Mouse (Mus musculus): ENCODE results near the gene Slc36a1. TPM values are rescaled to one million over a fixed set of nuclear protein-coding genes. Genes with fewer than 3 reads are reported as not detected.

Gene Slc36a1
- total and polyA plus RNA-seq, 2 experiments from 2014 or later: 2.5 to 31.8 TPM

DNA sequence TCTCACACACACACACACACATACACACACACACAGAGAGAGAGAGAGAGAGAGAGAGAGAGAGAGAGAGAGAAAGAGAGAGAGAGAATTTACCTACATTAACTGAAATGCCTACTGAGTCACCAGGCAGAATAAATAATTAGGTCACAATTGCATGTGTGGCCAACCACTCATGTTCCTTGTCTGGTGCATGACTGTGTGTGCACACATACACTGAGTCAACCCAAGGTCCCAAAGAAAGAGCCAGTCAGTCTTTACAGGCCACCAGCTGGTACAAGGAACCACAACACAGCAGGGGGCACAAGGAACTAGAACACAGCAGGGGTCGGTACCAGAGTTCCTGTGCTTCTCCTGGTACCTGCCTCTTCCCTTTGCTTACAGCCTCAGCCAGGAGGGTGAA, 32.7 kb downstream of the Slc36a1 start:
- H3K27me3 ChIP-seq (ENCODE audit: insufficient read depth, low read length): no peaks in the 10 kb centered on the region
- no peak overlapping the region for H3K4me2 ChIP-seq (ENCODE audit: low read depth, low read length, poor library complexity, severe bottlenecking)
- no peak overlapping the region for H3K4me3 ChIP-seq (ENCODE audit: low read depth, low read length)
- no peaks in the 10 kb centered on the region for H3K9me3 ChIP-seq (ENCODE audit: low read length)
- no peak for TF ChIP-seq CTCF (IDR thresholded peaks at IDR 0.05)
- 64% methylated on average over 1 of the region's 1 CpGs for WGBS
- no peaks in the 10 kb centered on the region for H3K4me1 ChIP-seq (ENCODE audit: insufficient read depth, low read length)
- no peak overlapping the region for H3K9ac ChIP-seq (replicated peaks; ENCODE audit: low read length, poor library complexity, severe bottlenecking)
- DNase-seq (ENCODE audit: low spot score) (no peak), ATAC-seq (ENCODE audit: low FRiP score) (no peak)
- H3K36me3 ChIP-seq (ENCODE audit: insufficient read depth, low read length): peaks cover 21% of the 10 kb centered on the region
- no peak overlapping the region for H3K27ac ChIP-seq (ENCODE audit: low read depth, low read length)

DNA sequence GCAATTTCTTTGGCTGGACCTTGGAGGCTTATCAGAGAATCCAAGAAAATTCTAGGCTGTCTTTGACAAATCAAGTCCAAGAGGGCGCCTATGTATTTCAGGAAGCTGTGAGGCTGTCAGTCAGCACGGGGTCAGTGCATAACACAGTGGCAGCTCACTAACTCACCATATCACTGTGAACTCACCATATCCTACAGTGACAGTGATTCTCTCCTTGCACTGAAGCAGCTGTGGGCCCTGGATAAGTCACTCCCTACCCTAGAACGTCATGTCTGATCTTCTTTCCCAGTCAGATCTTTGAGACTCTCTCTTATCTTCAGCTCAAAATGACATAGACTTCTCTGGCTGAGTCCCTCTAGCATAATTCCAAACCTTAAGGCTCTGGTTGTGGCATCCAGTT, 35.3 kb downstream of the Slc36a1 start:
- DNase-seq (ENCODE audit: low spot score): no peak
- no peaks in the 10 kb centered on the region for H3K4me1 ChIP-seq (ENCODE audit: insufficient read depth, low read length)
- H3K9ac ChIP-seq (replicated peaks; ENCODE audit: low read length, poor library complexity, severe bottlenecking): no peak overlapping the region
- H3K36me3 ChIP-seq (ENCODE audit: insufficient read depth, low read length): 0 out of 2 replicates have a peak, but pooled peaks cover 1% of the 10 kb centered on the region
- no peaks in the 10 kb centered on the region for H3K9me3 ChIP-seq (ENCODE audit: low read length)
- no peak for TF ChIP-seq CTCF (IDR thresholded peaks at IDR 0.05)
- H3K27ac ChIP-seq (ENCODE audit: low read depth, low read length): no peak overlapping the region
- no peak for ATAC-seq (ENCODE audit: low FRiP score)
- 69% methylated on average over 3 of the region's 3 CpGs for WGBS
- H3K4me3 ChIP-seq (ENCODE audit: low read depth, low read length): no peak overlapping the region
- no peak overlapping the region for H3K4me2 ChIP-seq (ENCODE audit: low read depth, low read length, poor library complexity, severe bottlenecking)
- H3K27me3 ChIP-seq (ENCODE audit: insufficient read depth, low read length): no peaks in the 10 kb centered on the region

DNA sequence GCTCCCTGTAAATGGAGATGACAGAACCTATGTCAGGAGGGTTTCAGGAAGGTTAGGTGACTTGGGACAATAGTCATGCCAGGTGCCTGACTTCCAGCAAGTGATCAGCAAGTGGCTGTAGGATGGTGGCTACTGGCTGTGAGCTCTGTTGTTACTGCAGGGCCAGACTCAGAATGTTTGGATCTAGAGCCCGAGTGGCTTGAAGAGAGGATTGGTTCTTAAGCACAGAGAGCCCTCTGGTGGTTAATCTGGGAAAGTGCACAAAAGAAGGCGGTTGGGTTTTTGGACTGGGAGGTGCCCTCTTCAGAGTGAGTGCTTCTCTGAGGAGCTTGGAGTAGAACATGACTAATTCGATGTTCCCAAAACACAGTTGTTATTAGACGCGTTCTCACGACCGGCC, 36.4 kb downstream of the Slc36a1 start:
- DNase-seq (ENCODE audit: low spot score) (peak; percentile 68), ATAC-seq (ENCODE audit: low FRiP score) (no peak)
- peak; percentile 77 for TF ChIP-seq CTCF (IDR thresholded peaks at IDR 0.05)
- 62% methylated on average over 7 of the region's 7 CpGs for WGBS
- Histone ChIP-seq H3K4me2 (ENCODE audit: low read depth, low read length, poor library complexity, severe bottlenecking) (no peak overlapping the region), H3K36me3 (ENCODE audit: insufficient read depth, low read length) (no peaks in the 10 kb centered on the region), H3K27me3 (ENCODE audit: insufficient read depth, low read length) (no peaks in the 10 kb centered on the region), H3K9me3 (ENCODE audit: low read length) (no peaks in the 10 kb centered on the region), H3K27ac (ENCODE audit: low read depth, low read length) (no peak overlapping the region), H3K9ac (replicated peaks; ENCODE audit: low read length, poor library complexity, severe bottlenecking) (no peak overlapping the region), H3K4me1 (ENCODE audit: insufficient read depth, low read length) (no peaks in the 10 kb centered on the region), H3K4me3 (ENCODE audit: low read depth, low read length) (no peak overlapping the region)

DNA sequence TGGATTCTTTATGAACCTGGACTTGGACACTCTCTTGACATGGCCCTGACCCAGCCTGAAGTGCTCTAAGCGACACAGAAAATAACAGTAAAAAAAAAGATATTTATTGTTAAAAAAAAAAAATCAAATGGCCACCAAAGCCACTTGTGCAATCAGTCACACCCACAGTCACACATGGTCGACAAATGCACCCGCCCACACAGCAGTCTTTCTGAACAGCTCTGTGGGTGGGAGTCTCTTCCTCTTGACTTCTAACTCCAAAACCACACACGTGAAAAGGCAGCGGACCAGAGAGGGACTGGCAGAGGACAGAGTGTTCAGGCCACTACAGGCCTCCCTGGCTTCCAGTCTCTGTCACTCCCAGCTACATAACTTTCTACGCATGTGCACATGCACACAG, 46.4 kb downstream of the Slc36a1 start:
- Histone ChIP-seq H3K9ac (replicated peaks; ENCODE audit: low read length, poor library complexity, severe bottlenecking) (no peak overlapping the region), H3K4me2 (ENCODE audit: low read depth, low read length, poor library complexity, severe bottlenecking) (no peak overlapping the region), H3K27me3 (ENCODE audit: insufficient read depth, low read length) (no peaks in the 10 kb centered on the region), H3K4me1 (ENCODE audit: insufficient read depth, low read length) (no peaks in the 10 kb centered on the region), H3K4me3 (ENCODE audit: low read depth, low read length) (no peak overlapping the region), H3K9me3 (ENCODE audit: low read length) (no peaks in the 10 kb centered on the region), H3K27ac (ENCODE audit: low read depth, low read length) (no peak overlapping the region), H3K36me3 (ENCODE audit: insufficient read depth, low read length) (no peaks in the 10 kb centered on the region)
- no peak for DNase-seq (ENCODE audit: low spot score)
- no peak for ATAC-seq (ENCODE audit: low FRiP score)
- WGBS: 81% methylated on average over 6 of the region's 6 CpGs
- TF ChIP-seq CTCF (IDR thresholded peaks at IDR 0.05): no peak

DNA sequence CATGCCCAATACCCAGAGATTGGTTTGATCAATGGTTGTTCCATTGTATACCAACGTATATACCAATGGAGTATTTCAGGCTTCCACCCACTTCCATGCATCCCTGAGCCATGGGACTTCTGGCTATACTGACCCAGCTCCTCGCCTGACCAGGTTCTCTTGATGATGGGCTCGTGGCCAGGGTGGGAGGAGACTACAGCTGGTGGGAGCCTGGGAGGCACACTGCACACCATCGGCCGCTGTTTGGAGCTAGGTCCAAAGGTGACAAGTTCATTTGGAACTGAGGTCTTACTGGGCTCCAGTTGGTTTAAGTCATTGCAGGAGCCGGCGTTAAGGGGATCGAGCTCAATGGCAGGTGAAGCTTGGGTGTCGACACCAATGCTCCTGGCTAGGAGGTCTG, 49.2 kb downstream of the Slc36a1 start:
- Histone ChIP-seq H3K4me1 (ENCODE audit: insufficient read depth, low read length) (no peaks in the 10 kb centered on the region), H3K9me3 (ENCODE audit: low read length) (no peaks in the 10 kb centered on the region), H3K36me3 (ENCODE audit: insufficient read depth, low read length) (no peaks in the 10 kb centered on the region), H3K4me2 (ENCODE audit: low read depth, low read length, poor library complexity, severe bottlenecking) (no peak overlapping the region), H3K27me3 (ENCODE audit: insufficient read depth, low read length) (no peaks in the 10 kb centered on the region), H3K4me3 (ENCODE audit: low read depth, low read length) (no peak overlapping the region), H3K9ac (replicated peaks; ENCODE audit: low read length, poor library complexity, severe bottlenecking) (no peak overlapping the region), H3K27ac (ENCODE audit: low read depth, low read length) (no peak overlapping the region)
- DNase-seq (ENCODE audit: low spot score) (no peak), ATAC-seq (ENCODE audit: low FRiP score) (no peak)
- WGBS: 89% methylated on average over 9 of the region's 9 CpGs
- TF ChIP-seq CTCF (IDR thresholded peaks at IDR 0.05): no peak

DNA sequence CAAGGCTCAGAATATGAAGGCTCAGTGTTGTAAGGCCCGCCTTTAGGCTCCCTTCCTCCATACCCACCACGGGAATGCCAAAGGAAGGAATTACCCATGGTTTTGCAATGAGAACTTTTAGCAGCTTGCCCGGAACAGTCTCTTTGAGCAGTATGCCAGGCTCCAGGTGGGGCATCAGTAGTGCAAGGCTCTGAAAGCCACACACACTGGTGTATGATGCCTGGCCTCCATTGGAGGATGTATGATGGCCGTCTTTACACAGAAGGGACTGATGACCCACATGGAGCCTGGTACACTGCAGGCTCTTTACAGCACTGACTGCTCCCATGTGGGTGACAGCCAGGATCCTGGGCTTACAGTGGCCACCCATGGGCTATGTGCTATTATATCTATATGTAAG, 57.0 kb downstream of the Slc36a1 start:
- TF ChIP-seq CTCF (IDR thresholded peaks at IDR 0.05): no peak
- Histone ChIP-seq H3K4me2 (ENCODE audit: low read depth, low read length, poor library complexity, severe bottlenecking) (no peak overlapping the region), H3K9ac (replicated peaks; ENCODE audit: low read length, poor library complexity, severe bottlenecking) (no peak overlapping the region), H3K27me3 (ENCODE audit: insufficient read depth, low read length) (no peaks in the 10 kb centered on the region), H3K36me3 (ENCODE audit: insufficient read depth, low read length) (no peaks in the 10 kb centered on the region), H3K4me3 (ENCODE audit: low read depth, low read length) (no peak overlapping the region), H3K4me1 (ENCODE audit: insufficient read depth, low read length) (no peaks in the 10 kb centered on the region), H3K27ac (ENCODE audit: low read depth, low read length) (no peak overlapping the region), H3K9me3 (ENCODE audit: low read length) (no peaks in the 10 kb centered on the region)
- no peak for ATAC-seq (ENCODE audit: low FRiP score)
- WGBS: 90% methylated on average over 4 of the region's 4 CpGs
- no peak for DNase-seq (ENCODE audit: low spot score)
